Mouse (Mus musculus) B cell, adult 62 days (primary cell): ENCODE data around the gene Gm5478. TPM values are rescaled to one million over a fixed set of nuclear protein-coding genes. Genes with fewer than 3 reads are reported as not detected.

ENCODE experiments used
- total RNA-seq: library from RNA; stranded (reverse); gene quantifications from 4 replicates; pipeline ENCODE4 v1.2.4, GENCODE M21; 2023

Gm5478 gene
- total RNA-seq, result not detected in 4 replicates

GRCm38 (mm10) chr15:101647280-101647679 is at the start of gene Gm5478:
Gene Gm5478, minus strand, starts transcription at chr15:101647380.

DNA sequence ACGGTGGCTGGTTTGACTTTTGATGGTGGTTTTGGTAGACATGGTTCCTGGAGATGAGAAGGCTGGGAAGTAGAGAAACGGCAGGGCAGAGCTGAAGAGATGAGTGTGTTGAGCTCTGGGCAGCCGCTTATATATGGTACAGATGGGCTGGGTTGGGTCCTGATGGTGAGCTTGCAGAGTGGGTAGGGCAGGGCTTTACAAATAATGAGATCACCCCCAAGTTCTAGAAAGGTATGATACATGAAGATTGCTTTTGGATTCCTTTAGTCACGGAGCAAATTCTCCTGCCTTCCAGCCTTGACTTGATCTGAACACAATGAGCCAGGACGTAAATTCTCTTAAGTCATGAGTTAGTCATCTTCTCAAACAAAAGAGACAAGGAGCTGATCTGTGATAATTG is 47.0 kb upstream of the Gm5478 start, which contains the start of gene Krt6a:
Gene Krt6a, minus strand, starts transcription at position 101 of the 400 bp plus-strand sequence.

GRCm38 (mm10) chr15:101680187-101680586 is 33.0 kb upstream of the Gm5478 start, which contains the start of gene Krt6b:
Gene Krt6b, minus strand, starts transcription at chr15:101680287.

DNA sequence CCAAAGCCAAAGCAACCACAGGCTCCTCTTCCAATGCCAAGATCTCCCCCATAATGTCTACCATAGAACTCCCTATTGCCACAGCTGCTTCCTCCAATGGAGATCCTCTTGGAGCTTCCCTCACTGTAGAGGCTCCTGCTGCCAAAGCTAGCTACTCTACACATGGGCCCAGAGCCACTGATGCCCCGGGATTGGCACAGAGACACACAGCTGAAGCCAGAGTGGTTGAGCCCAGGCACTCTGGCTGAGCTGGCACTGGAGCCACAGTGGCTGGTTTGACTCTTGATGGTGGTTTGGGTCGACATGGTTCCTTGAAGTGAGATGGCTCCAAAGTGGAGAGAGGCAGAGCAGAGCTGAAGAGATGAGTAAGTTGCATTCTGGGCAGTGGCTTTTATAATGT is 19.3 kb downstream of the Gm5478 start, which contains the start of gene Gm5414:
Gene Gm5414, minus strand, starts transcription at position 305 of the 400 bp plus-strand sequence.

Other genes with a start within 250 kb of the Gm5478 start
- gene Krt7, start 236.3 kb downstream of the Gm5478 start, total RNA-seq, result not detected in 4 replicates
- gene Krt87, start 208.6 kb downstream of the Gm5478 start, total RNA-seq, result not detected in 4 replicates
- gene Krt88, start 199.6 kb downstream of the Gm5478 start, total RNA-seq, result not detected in 4 replicates
- not detected in 4 replicates for gene Krt81, start 183.6 kb downstream of the Gm5478 start, total RNA-seq
- gene Krt86, start 173.9 kb downstream of the Gm5478 start, total RNA-seq, result not detected in 4 replicates
- not detected in 4 replicates for gene Krt83, start 155.9 kb downstream of the Gm5478 start, total RNA-seq
- gene Gm49425, start 130.1 kb downstream of the Gm5478 start, total RNA-seq, result not detected in 4 replicates
- not detected in 4 replicates for gene Krt84, start 114.6 kb downstream of the Gm5478 start, total RNA-seq
- not detected in 4 replicates for gene Krt82, start 96.7 kb downstream of the Gm5478 start, total RNA-seq
- gene Krt90, start 84.4 kb downstream of the Gm5478 start, total RNA-seq, result not detected in 4 replicates
- not detected in 4 replicates for gene Krt75, start 73.5 kb downstream of the Gm5478 start, total RNA-seq
- gene Gm5414, start 19.2 kb downstream of the Gm5478 start, total RNA-seq, result not detected in 4 replicates
- not detected in 4 replicates for gene Krt6b, start 32.9 kb upstream of the Gm5478 start, total RNA-seq
- not detected in 4 replicates for gene Krt6a, start 46.9 kb upstream of the Gm5478 start, total RNA-seq
- gene Krt5, start 65.5 kb upstream of the Gm5478 start, total RNA-seq, result not detected in 4 replicates
- gene Krt71, start 95.7 kb upstream of the Gm5478 start, total RNA-seq, result not detected in 4 replicates
- not detected in 4 replicates for gene Krt72, start 139.1 kb upstream of the Gm5478 start, total RNA-seq
- not detected in 4 replicates for gene Krt73, start 155.0 kb upstream of the Gm5478 start, total RNA-seq
- gene Krt2, start 170.8 kb upstream of the Gm5478 start, total RNA-seq, result not detected in 4 replicates
- gene Krt1, start 203.4 kb upstream of the Gm5478 start, total RNA-seq, result not detected in 4 replicates
- gene Krt77, start 222.3 kb upstream of the Gm5478 start, total RNA-seq, result not detected in 4 replicates
- not detected in 4 replicates for gene Krt76, start 245.5 kb upstream of the Gm5478 start, total RNA-seq